Mouse (Mus musculus) hindbrain, embryonic 10.5 days (tissue): ENCODE measurements around the gene Eif4ebp2. TPM values are rescaled to one million over a fixed set of nuclear protein-coding genes. Genes with fewer than 3 reads are reported as not detected.
A peak's percentile ranks its signal among the peaks of the same experiment; 100 is the strongest.

ENCODE experiments used
- DNase-seq: peaks from one replicate; pipeline ENCODE4 v3.0.0-alpha.2; 2017; ENCODE audit warnings: low spot score
- H3K27ac ChIP-seq: fragments of 300-500 bp; sonication (generic); 2 replicates; pipeline ENCODE4 v1.5.1; 2016; ENCODE audit warnings: mild to moderate bottlenecking, moderate library complexity
- H3K27me3 ChIP-seq: fragments of 300-500 bp; sonication (generic); 2 replicates; pipeline ENCODE4 v1.6.1; 2016; ENCODE audit warnings: mild to moderate bottlenecking; ENCODE audit not compliant: poor library complexity, insufficient read depth, severe bottlenecking
- H3K36me3 ChIP-seq: fragments of 300-500 bp; sonication (generic); 2 replicates; pipeline ENCODE4 v1.6.1; 2016; ENCODE audit warnings: mild to moderate bottlenecking, moderate library complexity
- H3K4me1 ChIP-seq: fragments of 300-500 bp; sonication (generic); replicated peaks from 2 replicates; pipeline ENCODE4 v1.6.1; 2016; ENCODE audit warnings: mild to moderate bottlenecking
- H3K4me3 ChIP-seq: fragments of 300-500 bp; sonication (generic); 2 replicates; pipeline ENCODE4 v1.5.1; 2016; ENCODE audit warnings: mild to moderate bottlenecking, moderate library complexity
- H3K9me3 ChIP-seq: fragments of 300-500 bp; sonication (generic); 2 replicates; pipeline ENCODE4 v1.6.1; 2016; ENCODE audit warnings: mild to moderate bottlenecking, moderate library complexity
- WGBS: fragments of 180-500 bp; shearing (Covaris S2); methylation state at CpG from one replicate; pipeline ENCODE4 v1.1.7; 2016; 5-methylcytosine and 5-hydroxymethylcytosine counted together
- polyA plus RNA-seq: library from polyadenylated mRNA; unstranded; fragments of >200 nt; fragmentation: Nextera tagmentation; extraction: Ambion mirVana; gene quantifications from 2 replicates; pipeline ENCODE4 v1.2.1, GENCODE M21; 2016

The Eif4ebp2 gene
- polyA plus RNA-seq, 1 experiment from 2014 or later: 76.8 TPM

DNA sequence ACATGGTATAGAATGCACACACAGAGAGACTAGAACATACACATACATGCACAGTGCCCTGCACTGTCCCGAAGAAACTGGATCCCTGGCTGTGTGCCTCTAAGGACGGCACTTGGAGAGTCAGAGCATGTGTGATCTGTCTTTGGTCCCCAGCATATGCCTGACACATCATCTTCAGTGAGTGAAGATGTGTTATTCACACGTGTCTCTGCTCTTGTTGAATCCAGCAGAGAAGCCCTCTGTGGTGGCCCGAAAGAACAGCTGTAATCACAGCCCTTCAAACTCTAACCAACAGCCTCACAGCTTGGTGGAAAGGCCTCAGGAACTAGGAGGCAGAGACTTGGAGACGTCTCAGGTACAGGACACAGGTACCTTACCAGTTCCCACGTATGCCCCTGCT, 67.3 kb downstream of the Eif4ebp2 start:
- Histone ChIP-seq H3K4me3 (no peak overlapping the region), H3K4me1 (peaks cover 71% of the 10 kb centered on the region), H3K9me3 (no peaks in the 10 kb centered on the region), H3K36me3 (no peaks in the 10 kb centered on the region), H3K27me3 (peaks cover 38% of the 10 kb centered on the region), H3K27ac (no peak overlapping the region)
- DNase-seq: no peak
- WGBS: 77% methylated on average over 6 of the region's 6 CpGs

DNA sequence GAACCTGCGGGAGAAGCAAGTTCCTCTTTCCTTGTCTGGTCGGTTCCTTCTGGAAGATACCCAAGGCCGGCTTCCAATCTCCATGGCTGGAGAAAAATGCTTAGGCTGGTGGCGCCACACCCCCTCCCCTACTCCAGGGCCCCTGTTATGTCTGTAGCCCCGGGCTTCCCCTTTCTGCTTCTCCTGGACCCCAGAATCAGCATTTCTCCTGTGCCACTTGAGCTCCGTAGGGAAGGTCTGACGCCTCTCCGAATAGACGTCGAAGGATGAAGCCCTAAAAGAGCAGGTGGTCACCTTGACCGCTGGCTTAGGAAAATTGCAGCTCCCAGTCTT, 68.8 kb downstream of the Eif4ebp2 start:
- Histone ChIP-seq H3K4me3 (peak overlapping the region; percentile 74), H3K9me3 (no peaks in the 10 kb centered on the region), H3K27ac (peak overlapping the region; percentile 89), H3K36me3 (no peaks in the 10 kb centered on the region), H3K4me1 (peaks cover 70% of the 10 kb centered on the region), H3K27me3 (peaks cover 41% of the 10 kb centered on the region)
- DNase-seq: no peak
- WGBS: 3% methylated on average over 11 of the region's 11 CpGs

DNA sequence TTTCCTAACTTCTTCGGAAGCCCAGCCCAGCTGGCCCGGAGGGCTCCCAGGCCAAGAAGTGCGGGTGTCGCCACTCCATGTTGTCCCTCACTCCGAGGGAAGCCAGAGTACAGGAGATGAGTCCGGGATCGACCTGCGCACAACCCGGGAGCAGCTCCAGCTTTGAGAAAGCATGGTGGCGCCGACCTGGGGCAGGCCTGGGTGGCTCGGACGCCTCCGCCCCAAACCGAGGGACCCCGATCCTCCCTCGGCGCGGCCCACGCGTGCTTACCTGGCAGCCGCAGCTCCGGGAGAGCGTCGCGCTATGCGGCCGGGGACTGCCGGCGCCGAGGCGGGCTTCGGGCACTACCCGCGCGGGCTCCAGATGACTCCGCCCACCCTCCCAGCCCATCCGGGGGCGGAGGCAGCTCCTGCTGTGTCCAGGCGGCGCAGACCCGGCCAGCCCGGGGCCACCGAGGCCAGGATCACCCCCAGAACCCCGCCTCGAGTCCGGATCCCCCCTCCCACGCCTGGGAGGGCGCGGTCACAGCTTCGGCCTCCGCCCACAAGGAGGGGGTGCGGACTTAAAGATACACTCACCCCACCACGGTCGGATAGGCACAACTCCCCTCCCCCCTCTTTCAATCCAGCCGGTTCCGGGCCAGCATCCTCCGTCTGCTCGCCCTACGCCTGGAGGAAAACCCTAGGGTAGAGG, 69.3 kb downstream of the Eif4ebp2 start, which contains the start of gene Pald1:
TSS of gene Pald1 (minus strand) at position 510 of the 694 bp plus-strand sequence.
- DNase-seq: peak; percentile 86
- Histone ChIP-seq H3K27ac (peak within 1 kb of the TSS; percentile 89), H3K4me3 (peak within 1 kb of the TSS; percentile 74), H3K4me1 (peaks cover 68% of the 10 kb centered on the region), H3K27me3 (peaks cover 41% of the 10 kb centered on the region), H3K36me3 (no peaks in the 10 kb centered on the region), H3K9me3 (no peaks in the 10 kb centered on the region)
- under 1% methylated on average over 60 of the region's 60 CpGs for WGBS

DNA sequence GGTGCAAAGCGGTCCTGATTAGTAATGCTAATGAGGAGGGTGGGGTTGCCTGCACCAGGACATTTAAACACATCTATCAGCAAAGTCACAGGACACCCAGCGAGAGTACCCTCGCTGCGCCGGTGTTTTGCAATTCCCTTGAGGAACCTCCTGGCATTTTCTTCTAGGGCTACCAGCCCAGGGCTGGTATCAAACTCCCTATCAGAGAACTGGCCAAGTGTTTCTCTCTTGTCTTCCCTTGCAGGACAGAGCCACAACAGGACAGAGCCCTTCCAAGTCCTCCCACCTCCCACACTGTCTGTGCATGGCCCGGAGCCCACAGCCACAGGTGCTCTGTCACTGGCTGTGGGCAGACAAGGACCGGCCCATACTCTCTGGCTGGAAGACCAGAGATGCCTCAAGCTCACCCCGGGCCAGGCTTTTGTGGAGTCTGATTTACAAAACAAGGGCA, 70.2 kb downstream of the Eif4ebp2 start:
- peak overlapping the region; percentile 74 for H3K4me3 ChIP-seq
- peak overlapping the region; percentile 89 for H3K27ac ChIP-seq
- H3K36me3 ChIP-seq: no peaks in the 10 kb centered on the region
- 0% methylated on average over 8 of the region's 8 CpGs for WGBS
- peaks cover 66% of the 10 kb centered on the region for H3K4me1 ChIP-seq
- DNase-seq: peak; percentile 31
- H3K9me3 ChIP-seq: no peaks in the 10 kb centered on the region
- peaks cover 41% of the 10 kb centered on the region for H3K27me3 ChIP-seq

DNA sequence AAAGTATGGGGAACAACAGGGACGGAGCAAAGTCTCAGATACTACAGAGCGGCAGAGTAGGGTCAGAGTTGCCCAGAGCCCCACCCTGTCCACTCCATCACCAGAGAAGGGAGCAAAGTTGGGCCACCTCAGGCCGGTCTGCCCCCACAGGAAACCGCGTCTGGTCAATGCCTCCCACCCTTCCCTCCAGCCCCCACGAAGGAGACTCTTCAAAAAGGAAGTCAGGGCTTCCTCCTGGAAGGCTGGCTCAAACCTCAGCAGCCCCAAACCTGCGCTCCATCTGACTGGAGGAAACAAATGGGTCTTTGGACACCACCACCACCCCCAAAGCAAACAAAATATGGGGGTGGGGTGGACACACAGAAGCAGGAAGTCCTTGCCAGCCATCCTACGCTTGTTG, 70.6 kb downstream of the Eif4ebp2 start:
- WGBS: 10% methylated on average over 8 of the region's 8 CpGs
- H3K36me3 ChIP-seq: no peaks in the 10 kb centered on the region
- no peak for DNase-seq
- H3K27me3 ChIP-seq: peaks cover 41% of the 10 kb centered on the region
- peak overlapping the region; percentile 89 for H3K27ac ChIP-seq
- peaks cover 65% of the 10 kb centered on the region for H3K4me1 ChIP-seq
- H3K4me3 ChIP-seq: peak overlapping the region; percentile 74
- H3K9me3 ChIP-seq: no peaks in the 10 kb centered on the region

DNA sequence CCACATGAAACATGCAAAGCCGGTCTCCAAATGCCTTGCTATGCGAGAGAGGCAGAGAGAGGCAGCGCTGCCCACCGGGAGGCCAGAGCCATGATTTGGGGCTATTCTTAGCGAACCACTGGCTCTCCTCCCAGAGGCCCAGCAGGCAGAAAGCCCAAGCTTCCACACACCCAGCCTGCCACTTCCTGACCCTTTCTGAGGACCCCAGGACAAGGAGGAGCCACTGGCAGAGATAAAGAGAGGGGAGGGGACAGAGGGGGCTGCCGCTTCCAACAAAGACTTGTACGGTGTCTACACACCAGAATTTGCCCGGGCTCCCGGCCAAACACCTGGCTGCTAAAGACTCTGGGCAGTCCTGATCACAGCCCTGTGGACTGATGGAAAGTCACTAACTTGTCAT, 72.3 kb downstream of the Eif4ebp2 start:
- WGBS: 4% methylated on average over 9 of the region's 9 CpGs
- no peaks in the 10 kb centered on the region for H3K9me3 ChIP-seq
- peak overlapping the region; percentile 89 for H3K27ac ChIP-seq
- DNase-seq: peak; percentile 28
- peaks cover 28% of the 10 kb centered on the region for H3K27me3 ChIP-seq
- peak overlapping the region; percentile 74 for H3K4me3 ChIP-seq
- no peaks in the 10 kb centered on the region for H3K36me3 ChIP-seq
- peaks cover 67% of the 10 kb centered on the region for H3K4me1 ChIP-seq

DNA sequence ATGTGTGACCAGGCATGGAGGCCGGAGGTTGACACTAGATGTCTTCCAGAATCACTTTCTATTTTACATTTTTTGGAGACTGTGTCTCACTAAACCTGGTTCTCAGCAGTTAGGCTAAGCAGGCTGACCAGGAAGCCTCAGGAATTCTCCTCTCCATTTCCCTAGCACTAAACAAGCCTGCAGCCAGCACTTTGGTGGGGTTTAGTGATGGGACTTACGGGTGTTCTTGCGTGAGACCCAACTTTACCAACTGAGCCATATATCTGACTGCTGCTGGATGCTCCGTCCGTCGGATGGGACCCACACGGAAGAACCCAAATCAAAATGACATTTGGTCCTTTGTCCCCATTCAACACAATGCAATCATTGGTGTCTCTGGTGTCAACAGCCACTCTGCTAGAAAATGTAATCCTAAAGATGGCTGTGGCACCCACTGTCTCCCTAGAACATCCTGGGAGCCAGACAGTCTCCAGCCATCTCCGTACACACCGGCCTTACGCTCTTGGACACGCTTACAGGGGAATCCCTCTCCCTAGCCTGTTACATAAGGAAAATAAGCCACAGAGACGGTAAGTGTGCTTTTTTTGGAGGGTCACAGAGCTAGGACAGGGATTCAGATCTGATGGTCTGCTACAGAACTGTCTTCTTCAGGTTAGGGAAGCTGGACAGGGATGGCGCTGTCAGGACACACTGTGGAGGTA, 73.0 kb downstream of the Eif4ebp2 start:
- H3K27ac ChIP-seq: peak overlapping the region; percentile 89; the same call in 1 of the 2 replicates
- DNase-seq: no peak
- no peaks in the 10 kb centered on the region for H3K36me3 ChIP-seq
- peaks cover 72% of the 10 kb centered on the region for H3K4me1 ChIP-seq
- 83% methylated on average over 13 of the region's 13 CpGs for WGBS
- H3K9me3 ChIP-seq: no peaks in the 10 kb centered on the region
- peak overlapping the region; percentile 74; the same call in 1 of the 2 replicates for H3K4me3 ChIP-seq
- H3K27me3 ChIP-seq: peaks cover 21% of the 10 kb centered on the region

DNA sequence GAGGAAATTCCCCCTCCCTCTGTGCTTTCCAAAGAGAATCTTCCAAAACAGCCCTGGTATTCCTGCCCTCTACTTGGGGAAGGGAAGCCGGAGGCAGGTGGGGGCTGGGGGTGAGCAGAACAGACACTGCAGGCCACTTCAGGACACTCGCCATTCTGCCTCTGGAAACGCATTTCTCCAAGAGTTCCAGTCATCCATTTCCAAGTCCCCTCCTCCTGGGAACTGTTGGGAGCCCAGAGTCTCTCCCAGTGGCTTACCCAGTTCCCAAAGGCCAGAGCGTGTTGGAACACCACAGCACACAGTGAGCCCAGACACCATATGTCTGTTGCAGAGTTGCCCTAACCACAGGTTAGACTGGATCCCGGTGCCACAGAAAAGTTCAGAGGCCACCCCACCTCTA, 73.8 kb downstream of the Eif4ebp2 start:
- Histone ChIP-seq H3K27ac (no peak overlapping the region), H3K4me1 (peaks cover 70% of the 10 kb centered on the region), H3K27me3 (peaks cover 21% of the 10 kb centered on the region), H3K36me3 (0 out of 2 replicates have a peak, but pooled peaks cover 5% of the 10 kb centered on the region), H3K4me3 (no peak overlapping the region), H3K9me3 (no peaks in the 10 kb centered on the region)
- 80% methylated on average over 5 of the region's 5 CpGs for WGBS
- DNase-seq: no peak

Other genes starting within 250 kb of the Eif4ebp2 start
- gene Adamts14, start 179.2 kb downstream of the Eif4ebp2 start, polyA plus RNA-seq: 0.26 and 0.43 TPM in 2 replicates
- not detected in 2 replicates for gene Prf1, start 154.8 kb downstream of the Eif4ebp2 start, polyA plus RNA-seq
- 35.7 and 40.3 TPM in 2 replicates for gene Pald1, start 69.1 kb downstream of the Eif4ebp2 start, polyA plus RNA-seq
- gene Nodal, start 34.7 kb downstream of the Eif4ebp2 start, polyA plus RNA-seq: 0.12 and 0.24 TPM in 2 replicates
- gene Lrrc20, start 23.1 kb upstream of the Eif4ebp2 start, polyA plus RNA-seq: 9.8 and 13.5 TPM in 2 replicates
- gene Npffr1, start 142.8 kb upstream of the Eif4ebp2 start, polyA plus RNA-seq: 0.09 and 0.19 TPM in 2 replicates
- 293 and 337 TPM in 2 replicates for gene Ppa1, start 195.9 kb upstream of the Eif4ebp2 start, polyA plus RNA-seq
- 217 and 229 TPM in 2 replicates for gene Sar1a, start 227.6 kb upstream of the Eif4ebp2 start, polyA plus RNA-seq
- 28.3 and 35.7 TPM in 2 replicates for gene Tysnd1, start 242.9 kb upstream of the Eif4ebp2 start, polyA plus RNA-seq